Mouse (Mus musculus): ENCODE data around the gene Omt2b.
"Not testable (repeated sequence)": the region's sequence is repeated elsewhere in the genome, so short reads cannot be mapped to it uniquely, and the experiment has no call there.

- TF ChIP-seq POLR2A (IDR thresholded peaks at IDR 0.05; ENCODE audit: low read depth, low read length); CTCF (IDR thresholded peaks at IDR 0.05; ENCODE audit: extremely low read depth, insufficient read depth, insufficient read length, insufficient replicate concordance): not testable (repeated sequence)
Measured at GRCm38 (mm10) chr9:78337050-78337449, 9.7 kb downstream of the Omt2b start.

Measured in spleen, adult 2 months (tissue).